Mouse (Mus musculus) frontal cortex, postnatal 25 days (tissue): Measurements from ENCODE around the gene Prr36.
A peak's percentile ranks its signal among the peaks of the same experiment; 100 is the strongest.

ENCODE experiments used
- DNase-seq, 2 experiments: peaks; one replicate each; pipeline ENCODE4 v3.0.0; 2022; ENCODE audit warnings: low spot score in 2 of 2

Gene Prr36

DNA sequence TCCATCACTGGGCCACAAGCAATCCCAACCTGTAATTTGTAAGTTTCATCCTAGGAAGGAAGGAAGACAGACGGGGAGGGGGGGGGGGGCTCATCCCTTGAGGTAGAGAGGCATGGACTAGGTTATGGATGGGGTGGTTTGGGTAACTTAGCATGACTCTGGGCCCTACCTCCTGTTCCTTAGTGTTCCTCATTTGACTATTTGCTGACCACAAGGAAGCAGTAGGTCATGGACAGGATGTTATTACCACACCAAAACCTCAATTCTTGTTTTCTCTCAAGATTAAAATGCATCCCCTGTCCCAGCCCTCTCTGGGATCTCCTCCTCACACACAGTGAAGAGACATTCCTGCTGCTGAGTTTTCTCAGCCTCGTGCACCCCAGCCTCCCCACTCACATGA, 15.9 kb downstream of the Prr36 start:
- no peak for DNase-seq

GRCm38 (mm10) chr8:4193588-4193894, 23.7 kb downstream of the Prr36 start:
- no peak for DNase-seq

DNA sequence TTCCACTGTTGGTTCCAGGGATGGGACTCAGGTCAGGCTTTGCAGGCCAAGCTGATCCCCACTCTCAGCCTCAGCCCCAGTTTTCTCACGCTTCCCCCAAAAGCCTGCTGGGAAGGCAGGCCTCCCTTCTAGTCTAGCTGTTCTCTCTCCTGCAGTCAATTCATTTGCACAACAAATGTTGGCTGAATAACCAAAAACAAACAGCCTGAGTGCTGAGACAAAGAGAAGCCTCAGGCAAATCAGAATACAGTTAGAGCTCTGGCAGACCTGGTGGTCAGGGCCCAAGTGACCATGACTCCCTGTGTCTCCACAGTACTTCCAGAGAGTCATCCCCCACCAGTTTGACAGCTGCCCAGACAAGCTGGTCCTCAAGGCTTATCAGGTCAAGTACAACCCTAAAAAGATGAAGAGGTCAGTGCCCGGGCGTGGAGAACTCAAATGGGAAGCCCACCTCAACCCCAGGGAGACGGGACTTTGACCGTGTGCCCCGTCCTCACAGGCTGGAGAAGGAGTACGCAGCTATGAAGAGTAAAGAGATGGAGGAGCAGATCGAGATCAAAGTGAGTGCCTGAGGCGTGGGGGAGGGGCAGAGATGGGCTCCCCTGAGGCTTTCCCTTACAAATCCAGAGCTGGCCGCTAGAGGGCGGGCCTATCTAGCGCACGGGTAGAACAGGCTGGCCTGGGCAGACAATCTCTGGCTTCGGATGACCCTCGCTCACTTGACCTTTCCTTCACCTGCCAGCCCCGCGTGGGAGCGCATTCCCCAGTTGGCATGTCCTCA, 24.3 kb downstream of the Prr36 start:
- peak; percentile 89 to 90 for DNase-seq

DNA sequence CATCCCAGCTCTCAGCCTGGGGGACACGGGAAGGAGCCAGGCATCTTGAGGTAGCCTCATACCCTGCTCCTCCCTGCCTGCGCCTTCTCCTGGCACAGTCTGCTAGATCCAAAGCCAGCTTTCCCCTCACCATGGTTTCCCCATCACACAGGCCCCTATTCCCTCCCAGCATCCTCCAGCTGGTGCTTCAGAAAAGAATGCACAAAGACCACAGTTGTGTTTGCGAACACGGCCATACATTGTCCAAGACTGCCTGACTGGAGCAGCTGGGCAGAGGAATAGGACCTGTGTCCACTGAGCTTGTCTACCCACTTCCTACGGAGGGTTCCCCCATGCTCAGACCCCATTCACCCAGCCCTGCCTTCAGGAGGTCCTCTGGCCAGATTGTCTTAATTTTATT, 25.0 kb downstream of the Prr36 start:
- DNase-seq, result peak in 1 of 2 experiments; percentile 21

- DNase-seq, result no peak
These were observed 28.1 kb downstream of the Prr36 start for GRCm38 (mm10) chr8:4189031-4189722.

DNA sequence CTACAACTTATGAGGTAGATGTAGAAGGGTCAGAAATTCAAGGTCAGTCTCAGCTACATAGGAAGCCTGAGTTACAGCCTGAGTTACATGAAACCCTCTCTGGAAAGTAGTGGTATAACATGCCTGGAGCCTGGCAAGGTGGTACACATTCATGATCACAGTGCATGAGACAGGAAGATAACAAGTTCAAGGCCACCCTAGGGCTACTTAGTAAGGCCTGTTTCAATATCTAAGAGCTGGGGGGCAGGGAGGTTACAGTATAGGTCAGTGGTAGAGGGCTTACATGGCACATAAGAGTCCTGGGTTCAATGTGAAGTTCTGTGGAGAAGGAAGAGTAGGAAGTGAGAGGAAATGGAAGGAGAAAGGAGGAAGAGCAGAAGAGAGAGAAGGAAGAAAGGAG, 28.7 kb downstream of the Prr36 start:
- DNase-seq, result no peak

GRCm38 (mm10) chr8:4186151-4186550, 31.1 kb downstream of the Prr36 start:
- no peak for DNase-seq

DNA sequence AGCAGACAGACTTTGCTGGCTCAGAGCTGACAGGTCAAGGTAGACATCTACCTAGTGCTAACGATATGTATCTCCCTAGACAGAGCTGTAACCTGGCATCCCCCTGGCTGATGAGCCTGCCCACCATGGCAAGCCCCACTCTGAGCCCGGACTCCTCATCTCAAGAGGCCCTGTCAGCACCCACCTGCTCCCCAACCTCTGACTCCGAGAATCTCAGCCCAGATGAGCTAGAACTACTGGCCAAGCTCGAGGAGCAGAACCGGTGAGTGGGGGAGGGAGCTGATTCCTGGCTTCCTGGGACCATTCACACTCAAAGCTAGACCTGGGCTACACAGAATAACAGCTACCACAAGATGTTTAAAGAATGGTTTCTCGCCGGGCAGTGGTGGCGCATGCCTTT, 33.9 kb downstream of the Prr36 start:
- no peak for DNase-seq

- no peak for DNase-seq
These were observed 43.2 kb downstream of the Prr36 start for GRCm38 (mm10) chr8:4174018-4174417.

DNA sequence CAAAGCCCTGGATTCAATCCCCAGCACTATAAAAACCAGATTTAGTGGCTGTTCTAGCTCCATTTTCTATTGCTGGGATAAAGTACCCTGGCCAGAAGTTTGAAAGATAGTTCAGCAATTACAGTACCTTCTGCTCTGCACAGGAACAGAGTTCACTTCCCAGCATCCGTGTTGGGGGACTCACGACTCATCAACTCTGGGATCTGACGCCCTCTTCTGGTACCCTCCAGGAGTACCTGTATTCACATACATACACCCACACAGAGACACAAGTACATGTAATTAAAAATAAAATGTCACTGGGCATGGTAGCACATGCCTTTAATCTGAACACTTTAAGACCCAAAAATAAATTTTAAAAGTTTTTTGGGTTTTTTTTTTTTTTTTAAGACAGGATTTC, 44.8 kb downstream of the Prr36 start:
- DNase-seq, result peak in 1 of 2 experiments; percentile 2

GRCm38 (mm10) chr8:4167918-4168317, 49.3 kb downstream of the Prr36 start:
- no peak for DNase-seq

GRCm38 (mm10) chr8:4166881-4167525, 50.3 kb downstream of the Prr36 start:
- DNase-seq, result no peak

DNA sequence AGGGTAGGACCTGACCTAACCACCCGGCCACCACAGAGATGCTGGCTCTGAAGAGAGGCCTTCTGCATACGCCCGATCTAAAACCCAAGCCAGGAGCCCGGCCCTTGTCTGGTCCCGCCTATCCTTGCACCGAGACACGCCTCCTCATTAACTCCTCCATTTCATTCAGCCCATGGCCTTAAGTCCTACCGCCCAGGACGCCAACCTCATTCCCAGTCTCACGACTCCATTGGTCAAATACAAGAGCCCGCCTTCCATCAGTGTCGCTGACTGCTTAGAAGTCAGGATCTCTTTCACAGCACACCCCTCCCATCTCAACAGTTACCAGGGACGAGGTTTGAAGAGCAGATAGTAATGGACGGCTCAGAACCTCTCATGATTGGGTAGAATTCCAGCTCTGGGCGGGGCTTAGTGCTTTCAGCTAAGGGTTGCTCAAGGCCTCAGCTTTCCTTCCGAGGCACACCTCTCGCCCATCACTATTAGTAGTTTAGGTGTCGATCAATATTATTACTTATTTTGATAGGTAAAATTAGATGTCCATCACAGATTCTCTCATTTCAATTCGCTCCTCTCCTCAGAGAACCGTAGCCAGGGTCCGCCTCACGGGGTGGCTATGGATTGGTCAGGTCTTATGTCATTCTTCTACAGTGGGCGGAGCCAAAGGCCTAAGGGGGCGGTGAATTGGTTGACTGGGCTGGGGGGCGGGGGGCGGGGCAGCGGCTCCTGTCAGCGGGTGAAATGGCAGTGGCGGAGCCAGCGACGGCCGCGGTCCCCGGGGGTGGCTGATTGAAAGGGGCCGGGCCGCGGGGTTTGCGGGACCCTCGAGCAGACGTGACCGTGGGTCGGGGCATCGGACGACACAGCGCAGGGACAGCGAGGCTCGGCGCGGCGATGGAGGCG, 51.2 kb downstream of the Prr36 start, which contains the start of gene Evi5l:
Gene Evi5l (plus strand): TSS at position 716 of the 900 bp plus-strand sequence.
- peak; percentile 96 to 98 for DNase-seq

DNA sequence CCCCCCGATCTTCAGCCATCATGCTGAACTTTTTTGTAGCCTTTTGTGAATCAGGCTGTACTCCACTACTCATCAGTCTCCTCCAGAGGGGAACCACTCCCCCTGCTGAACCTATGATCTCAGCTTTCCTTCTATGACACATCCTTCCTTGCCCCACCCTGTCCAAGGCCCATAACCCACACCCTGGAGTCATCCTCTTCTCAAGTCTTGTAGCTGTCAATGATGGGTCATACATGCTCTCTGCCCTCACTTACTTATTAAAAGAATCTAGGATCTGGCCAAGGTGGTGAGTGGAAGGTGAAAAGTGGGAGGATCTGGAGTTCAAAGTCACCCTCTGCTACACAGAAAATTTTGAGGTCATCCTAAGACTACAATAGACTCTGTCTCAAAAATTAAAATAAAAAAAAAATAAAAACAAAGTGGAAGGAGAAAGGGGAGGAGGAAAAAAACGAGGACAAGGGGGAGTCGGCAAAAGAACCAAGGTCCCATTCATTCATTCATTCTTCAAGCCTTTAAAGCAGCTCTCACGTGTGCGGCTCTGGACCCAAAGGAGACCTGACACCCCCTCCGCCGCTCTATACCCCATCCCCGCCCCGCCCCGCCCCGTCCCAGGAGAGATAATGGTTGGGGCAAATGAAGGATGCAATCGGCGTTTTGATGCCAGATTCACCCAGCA, 51.9 kb downstream of the Prr36 start:
- DNase-seq, result no peak

DNA sequence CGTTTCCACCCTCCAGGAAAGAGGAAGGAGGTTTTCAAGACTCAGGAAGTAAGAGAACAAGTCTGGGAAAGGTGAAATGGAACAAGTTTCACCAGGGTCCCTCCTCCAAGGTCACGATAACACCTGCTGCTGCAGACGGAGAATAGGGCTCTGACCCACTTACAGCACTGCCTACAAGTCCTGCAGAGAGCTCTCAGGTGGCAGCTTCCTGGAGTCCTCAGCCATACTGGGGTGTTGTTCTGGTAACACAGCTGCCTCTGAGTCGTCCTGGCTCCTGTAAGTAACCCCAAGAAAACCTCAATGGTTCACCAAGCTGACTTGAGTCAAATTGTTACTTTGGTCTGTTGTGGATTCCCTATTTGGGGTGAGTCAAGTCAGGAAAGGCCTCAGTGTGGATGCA, 54.5 kb downstream of the Prr36 start:
- DNase-seq, result no peak
